Mouse (Mus musculus): ENCODE data around the gene Oit1. TPM values are rescaled to one million over a fixed set of nuclear protein-coding genes. Genes with fewer than 3 reads are reported as not detected.
A peak's percentile ranks its signal among the peaks of the same experiment; 100 is the strongest.

Oit1 gene
- polyA plus RNA-seq, 1 experiment from 2014 or later, result not detected

GRCm38 (mm10) chr14:8313877-8314276 is 64.7 kb downstream of the Oit1 start:
- H3K27ac ChIP-seq (ENCODE audit: low read depth, low read length), result no peak overlapping the region
- no peak overlapping the region for H3K4me2 ChIP-seq
- 45% methylated on average over 7 of the region's 7 CpGs for WGBS
- H3K9me3 ChIP-seq (ENCODE audit: control insufficient read depth, low read length), result no peaks in the 10 kb centered on the region
- peaks cover 11% of the 10 kb centered on the region for H3K4me1 ChIP-seq (ENCODE audit: control insufficient read depth, insufficient read depth, low read length)
- H3K9ac ChIP-seq (ENCODE audit: low read length), result no peak overlapping the region
- no peaks in the 10 kb centered on the region for H3K36me3 ChIP-seq (ENCODE audit: control insufficient read depth, insufficient read depth, low read length)
- ATAC-seq (ENCODE audit: low FRiP score) (no peak), DNase-seq (ENCODE audit: low spot score, missing footprints) (peak; percentile 81)
- H3K4me3 ChIP-seq (ENCODE audit: low read depth, low read length), result no peak overlapping the region
- peaks cover 24% of the 10 kb centered on the region for H3K27me3 ChIP-seq (ENCODE audit: control insufficient read depth, insufficient read depth, low read length)

GRCm38 (mm10) chr14:8309621-8310141 is 68.9 kb downstream of the Oit1 start:
- DNase-seq (ENCODE audit: low spot score, missing footprints), result no peak
- H3K9ac ChIP-seq (ENCODE audit: low read length), result no peak overlapping the region
- 11% methylated on average over 9 of the region's 9 CpGs for WGBS
- H3K4me1 ChIP-seq (ENCODE audit: control insufficient read depth, insufficient read depth, low read length), result no peaks in the 10 kb centered on the region
- H3K4me3 ChIP-seq (ENCODE audit: low read depth, low read length), result no peak overlapping the region
- no peaks in the 10 kb centered on the region for H3K27me3 ChIP-seq (ENCODE audit: control insufficient read depth, insufficient read depth, low read length)
- no peak overlapping the region for H3K4me2 ChIP-seq
- H3K27ac ChIP-seq (ENCODE audit: low read depth, low read length), result no peak overlapping the region
- H3K9me3 ChIP-seq (ENCODE audit: control insufficient read depth, low read length), result no peaks in the 10 kb centered on the region
- no peak for ATAC-seq (ENCODE audit: low FRiP score)
- H3K36me3 ChIP-seq (ENCODE audit: control insufficient read depth, insufficient read depth, low read length), result no peaks in the 10 kb centered on the region

GRCm38 (mm10) chr14:8308650-8309049 is 69.9 kb downstream of the Oit1 start:
- H3K27ac ChIP-seq (ENCODE audit: low read depth, low read length), result no peak overlapping the region
- no peak overlapping the region for H3K4me2 ChIP-seq
- WGBS, result 62% methylated on average over 3 of the region's 3 CpGs
- no peaks in the 10 kb centered on the region for H3K27me3 ChIP-seq (ENCODE audit: control insufficient read depth, insufficient read depth, low read length)
- no peaks in the 10 kb centered on the region for H3K4me1 ChIP-seq (ENCODE audit: control insufficient read depth, insufficient read depth, low read length)
- H3K36me3 ChIP-seq (ENCODE audit: control insufficient read depth, insufficient read depth, low read length), result no peaks in the 10 kb centered on the region
- H3K4me3 ChIP-seq (ENCODE audit: low read depth, low read length), result no peak overlapping the region
- no peaks in the 10 kb centered on the region for H3K9me3 ChIP-seq (ENCODE audit: control insufficient read depth, low read length)
- DNase-seq (ENCODE audit: low spot score, missing footprints) (no peak), ATAC-seq (ENCODE audit: low FRiP score) (no peak)
- no peak overlapping the region for H3K9ac ChIP-seq (ENCODE audit: low read length)

- Histone ChIP-seq H3K36me3 (ENCODE audit: control insufficient read depth, insufficient read depth, low read length) (no peaks in the 10 kb centered on the region), H3K4me2 (no peak overlapping the region), H3K4me3 (ENCODE audit: low read depth, low read length) (no peak overlapping the region), H3K9ac (ENCODE audit: low read length) (no peak overlapping the region), H3K9me3 (ENCODE audit: control insufficient read depth, low read length) (no peaks in the 10 kb centered on the region), H3K27ac (ENCODE audit: low read depth, low read length) (no peak overlapping the region), H3K4me1 (ENCODE audit: control insufficient read depth, insufficient read depth, low read length) (no peaks in the 10 kb centered on the region), H3K27me3 (ENCODE audit: control insufficient read depth, insufficient read depth, low read length) (no peaks in the 10 kb centered on the region)
- DNase-seq (ENCODE audit: low spot score, missing footprints), result no peak
- 80% methylated on average over 6 of the region's 6 CpGs for WGBS
- ATAC-seq (ENCODE audit: low FRiP score), result no peak
Measured at GRCm38 (mm10) chr14:8306884-8307283, 71.7 kb downstream of the Oit1 start.

- DNase-seq (ENCODE audit: low spot score, missing footprints) (no peak), ATAC-seq (ENCODE audit: low FRiP score) (no peak)
- no peaks in the 10 kb centered on the region for H3K4me1 ChIP-seq (ENCODE audit: control insufficient read depth, insufficient read depth, low read length)
- H3K27me3 ChIP-seq (ENCODE audit: control insufficient read depth, insufficient read depth, low read length), result no peaks in the 10 kb centered on the region
- no peak overlapping the region for H3K27ac ChIP-seq (ENCODE audit: low read depth, low read length)
- WGBS, result 75% methylated on average over 3 of the region's 3 CpGs
- H3K4me2 ChIP-seq, result no peak overlapping the region
- H3K4me3 ChIP-seq (ENCODE audit: low read depth, low read length), result no peak overlapping the region
- H3K9ac ChIP-seq (ENCODE audit: low read length), result no peak overlapping the region
- H3K36me3 ChIP-seq (ENCODE audit: control insufficient read depth, insufficient read depth, low read length), result no peaks in the 10 kb centered on the region
- no peaks in the 10 kb centered on the region for H3K9me3 ChIP-seq (ENCODE audit: control insufficient read depth, low read length)
Measured at GRCm38 (mm10) chr14:8305014-8305413, 73.5 kb downstream of the Oit1 start.

GRCm38 (mm10) chr14:8304082-8304481 is 74.5 kb downstream of the Oit1 start:
- Histone ChIP-seq H3K9ac (ENCODE audit: low read length) (no peak overlapping the region), H3K36me3 (ENCODE audit: control insufficient read depth, insufficient read depth, low read length) (no peaks in the 10 kb centered on the region), H3K4me2 (no peak overlapping the region), H3K9me3 (ENCODE audit: control insufficient read depth, low read length) (no peaks in the 10 kb centered on the region), H3K4me3 (ENCODE audit: low read depth, low read length) (no peak overlapping the region), H3K4me1 (ENCODE audit: control insufficient read depth, insufficient read depth, low read length) (no peaks in the 10 kb centered on the region), H3K27me3 (ENCODE audit: control insufficient read depth, insufficient read depth, low read length) (no peaks in the 10 kb centered on the region; the same call in 1 of the 2 replicates), H3K27ac (ENCODE audit: low read depth, low read length) (no peak overlapping the region)
- DNase-seq (ENCODE audit: low spot score, missing footprints) (no peak), ATAC-seq (ENCODE audit: low FRiP score) (no peak)

- H3K9ac ChIP-seq (ENCODE audit: low read length), result no peak overlapping the region
Measured at GRCm38 (mm10) chr14:8302687-8303086, 75.9 kb downstream of the Oit1 start.

GRCm38 (mm10) chr14:8300281-8300680 is 78.3 kb downstream of the Oit1 start:
- WGBS, result 26% methylated on average over 8 of the region's 8 CpGs
- H3K9ac ChIP-seq (ENCODE audit: low read length), result no peak overlapping the region
- H3K4me2 ChIP-seq, result no peak overlapping the region
- ATAC-seq (ENCODE audit: low FRiP score) (no peak), DNase-seq (ENCODE audit: low spot score, missing footprints) (peak; percentile 98)
- H3K4me1 ChIP-seq (ENCODE audit: control insufficient read depth, insufficient read depth, low read length), result no peaks in the 10 kb centered on the region
- H3K27me3 ChIP-seq (ENCODE audit: control insufficient read depth, insufficient read depth, low read length), result no peaks in the 10 kb centered on the region; the same call in 1 of the 2 replicates
- no peaks in the 10 kb centered on the region for H3K9me3 ChIP-seq (ENCODE audit: control insufficient read depth, low read length)
- H3K36me3 ChIP-seq (ENCODE audit: control insufficient read depth, insufficient read depth, low read length), result no peaks in the 10 kb centered on the region
- H3K27ac ChIP-seq (ENCODE audit: low read depth, low read length), result no peak overlapping the region
- no peak overlapping the region for H3K4me3 ChIP-seq (ENCODE audit: low read depth, low read length)

More at GRCm38 (mm10) chr14:8302687-8303086, 75.9 kb downstream of the Oit1 start:
- Histone ChIP-seq H3K36me3 (ENCODE audit: control insufficient read depth, insufficient read depth, low read length) (no peaks in the 10 kb centered on the region), H3K4me1 (ENCODE audit: control insufficient read depth, insufficient read depth, low read length) (no peaks in the 10 kb centered on the region), H3K4me3 (ENCODE audit: low read depth, low read length) (no peak overlapping the region), H3K27ac (ENCODE audit: low read depth, low read length) (no peak overlapping the region), H3K27me3 (ENCODE audit: control insufficient read depth, insufficient read depth, low read length) (no peaks in the 10 kb centered on the region; the same call in 1 of the 2 replicates), H3K4me2 (no peak overlapping the region), H3K9me3 (ENCODE audit: control insufficient read depth, low read length) (no peaks in the 10 kb centered on the region)
- 35% methylated on average over 10 of the region's 10 CpGs for WGBS
- DNase-seq (ENCODE audit: low spot score, missing footprints) (no peak), ATAC-seq (ENCODE audit: low FRiP score) (no peak)

Data from midbrain, embryonic 11.5 days (tissue).